9 mouse cellular contexts compared by ENCODE assay signal in the genomic region with DNA sequence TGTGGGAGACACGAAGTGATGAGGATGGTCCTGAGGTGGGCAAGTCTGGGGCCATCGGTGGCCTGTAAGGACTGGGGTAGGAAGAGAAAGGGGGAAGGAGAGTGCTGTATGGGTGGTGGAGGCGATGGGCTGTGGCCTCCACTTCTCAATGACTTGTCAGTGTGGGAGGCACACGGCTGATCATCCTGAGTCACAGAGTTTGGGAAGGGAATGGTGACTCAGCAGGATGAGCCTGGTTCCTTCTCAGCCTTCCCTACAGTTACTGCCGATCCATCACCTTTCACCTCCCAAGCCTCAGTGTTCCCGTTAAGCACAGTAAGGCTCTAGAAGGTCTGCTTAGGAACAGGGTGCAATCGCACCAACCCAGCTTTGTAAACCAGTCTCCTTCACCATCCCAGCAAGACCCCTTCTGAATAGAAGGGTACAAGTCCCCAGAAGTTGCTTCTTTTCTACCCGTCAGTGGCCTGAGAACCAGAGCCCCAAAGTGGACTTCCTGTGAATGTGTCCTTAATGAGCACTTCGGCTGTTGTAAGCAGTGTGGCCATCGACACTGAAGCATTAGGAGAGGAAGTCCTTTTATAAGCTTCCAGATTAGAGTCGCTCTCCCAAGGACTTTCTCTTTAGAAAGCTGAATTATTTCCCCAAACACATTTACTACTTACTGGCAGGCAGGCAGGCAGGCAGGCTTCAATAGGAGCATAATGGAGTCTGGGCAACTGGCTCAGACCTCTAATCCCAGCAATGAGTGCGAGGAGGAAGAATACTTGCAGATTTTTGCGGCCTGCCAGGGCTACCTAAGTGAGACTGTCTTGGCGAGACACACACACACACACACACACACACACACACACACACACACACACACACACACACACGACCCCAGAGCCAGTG. TPM values are rescaled to one million over a fixed set of nuclear protein-coding genes. Genes with fewer than 3 reads are reported as not detected.
DNase-seq lines count a peak whose midpoint lies in the region; ATAC-seq and TF ChIP-seq lines count a peak whose summit lies in the region.
"Had no signal": no experiment of that assay in that cellular context is flagged by ENCODE, and none has a peak within 500 bp of the region (broad histone marks: within the 10 kb centered on the region; RNA-seq: fewer than 3 reads in every experiment).

No protein-coding gene starts in this region.

- H3K4me1 ChIP-seq in liver, embryonic 14.5 days (replicated peaks; ENCODE audit: control insufficient read depth in 2 of 2, insufficient read depth in 2 of 2, low read length in 1 of 2): peaks cover 0 to 9% of the 10 kb centered on the region in 2 experiments; a peak in 2 of 4 replicates
- H3K4me1 ChIP-seq in embryonic facial prominence, embryonic 10.5 days: no peaks in the 10 kb centered on the region

- H3K9me3 ChIP-seq in liver, embryonic 14.5 days (ENCODE audit: control insufficient read depth, low read length): no peaks in the 10 kb centered on the region
- H3K9me3 ChIP-seq in embryonic facial prominence, embryonic 10.5 days: no peaks in the 10 kb centered on the region
- H3K9me3 ChIP-seq: heart, embryonic 13.5 days had no signal

- H3K4me2 ChIP-seq in liver, embryonic 14.5 days (ENCODE audit: low read depth): no peak overlapping the region
- H3K4me2 ChIP-seq: heart, embryonic 13.5 days had no signal

- H3K36me3 ChIP-seq in C2C12 (ENCODE audit: control insufficient read depth, insufficient read depth): peaks cover 29% of the 10 kb centered on the region
- no peaks in the 10 kb centered on the region; the same call in 1 of the 2 replicates for H3K36me3 ChIP-seq in liver, embryonic 14.5 days (replicated peaks; ENCODE audit: control insufficient read depth, insufficient read depth, low read depth)
- peaks cover 88% of the 10 kb centered on the region for H3K36me3 ChIP-seq in embryonic facial prominence, embryonic 10.5 days (replicated peaks)

- no peak overlapping the region for H3K4me3 ChIP-seq in layer of hippocampus, adult 2 months
- no peak overlapping the region for H3K4me3 ChIP-seq in C2C12 (ENCODE audit: insufficient read depth, poor library complexity, severe bottlenecking)
- no peak overlapping the region for H3K4me3 ChIP-seq in liver, embryonic 14.5 days (ENCODE audit: insufficient read depth in 1 of 2, low read depth in 2 of 2, low read length in 2 of 2)
- no peak overlapping the region for H3K4me3 ChIP-seq in embryonic facial prominence, embryonic 10.5 days
- H3K4me3 ChIP-seq: heart, embryonic 13.5 days had no signal

- TF ChIP-seq EP300 in liver, embryonic 14.5 days (IDR thresholded peaks at IDR 0.05; ENCODE audit: low read depth): no peak

- peak; percentile 9; the same call in 1 of the 2 replicates for ATAC-seq in liver, embryonic 14.5 days (ENCODE audit: insufficient read depth)

- H3K27ac ChIP-seq in layer of hippocampus, adult 2 months: peak overlapping the region; percentile 80
- H3K27ac ChIP-seq in liver, embryonic 14.5 days: no peak overlapping the region
- H3K27ac ChIP-seq in embryonic facial prominence, embryonic 10.5 days (replicated peaks): no peak overlapping the region
- H3K27ac ChIP-seq: heart, embryonic 13.5 days had no signal

- H3ac ChIP-seq in C2C12 (ENCODE audit: control insufficient read depth, insufficient read length, low read depth): peak overlapping the region; percentile 20

- 58% methylated on average over 15 of the region's 15 CpGs for WGBS in liver, embryonic 14.5 days (ENCODE audit: insufficient replicate concordance)
- WGBS in embryonic facial prominence, embryonic 10.5 days: 78% methylated on average over 15 of the region's 15 CpGs

- H3K79me2 ChIP-seq in C2C12 (ENCODE audit: control insufficient read depth, insufficient read depth): no peaks in the 10 kb centered on the region

- H3K9ac ChIP-seq in liver, embryonic 14.5 days (replicated peaks): no peak overlapping the region
- H3K9ac ChIP-seq: heart, embryonic 13.5 days had no signal

- peak in 1 of 2 experiments; percentile 16 for DNase-seq in layer of hippocampus, adult 2 months (ENCODE audit: low spot score in 2 of 2)
- DNase-seq in layer of hippocampus, adult 9-10 months (ENCODE audit: low spot score): no peak
- DNase-seq in adrenal gland, postnatal 25 days: peak; percentile 39
- no peak for DNase-seq in liver, embryonic 14.5 days (ENCODE audit: low read depth in 3 of 3, low spot score in 3 of 3)
- no peak for DNase-seq in embryonic facial prominence, embryonic 10.5 days (ENCODE audit: low spot score)
- DNase-seq in urinary bladder, postnatal 14 days (ENCODE audit: low spot score): no peak
- no peak for DNase-seq in gastrocnemius, postnatal 10 days

- H3K79me3 ChIP-seq in C2C12 (ENCODE audit: low read depth): no peaks in the 10 kb centered on the region

- TF ChIP-seq CTCF in layer of hippocampus, adult 2 months (conservative IDR thresholded peaks at IDR 0.05): no peak
- TF ChIP-seq CTCF in C2C12 (IDR thresholded peaks at IDR 0.05; ENCODE audit: control insufficient read depth, insufficient read depth, insufficient read length): no peak
- TF ChIP-seq CTCF in liver, embryonic 14.5 days (IDR thresholded peaks at IDR 0.05; ENCODE audit: low read depth): no peak

- no peaks in the 10 kb centered on the region for H3K27me3 ChIP-seq in C2C12 (ENCODE audit: control insufficient read depth, insufficient read depth, insufficient read length)
- H3K27me3 ChIP-seq in liver, embryonic 14.5 days (ENCODE audit: control insufficient read depth, insufficient read depth, low read length): no peaks in the 10 kb centered on the region
- no peaks in the 10 kb centered on the region for H3K27me3 ChIP-seq in embryonic facial prominence, embryonic 10.5 days (replicated peaks; ENCODE audit: low read depth, poor library complexity, severe bottlenecking)
- H3K27me3 ChIP-seq: heart, embryonic 13.5 days had no signal

TF ChIP-seq in C2C12, 6 proteins besides CTCF, POLR2A, EP300 and RAD21:
- TF ChIP-seq CEBPB (IDR thresholded peaks at IDR 0.05; ENCODE audit: low read depth) (no peak), MYOD1 (IDR thresholded peaks at IDR 0.05; ENCODE audit: control insufficient read depth, insufficient read length, low read depth) (no peak), MAX (IDR thresholded peaks at IDR 0.05) (no peak), USF1 (IDR thresholded peaks at IDR 0.05; ENCODE audit: low read depth) (no peak), FOSL1 (IDR thresholded peaks at IDR 0.05; ENCODE audit: insufficient read depth, low read length, poor library complexity, severe bottlenecking) (no peak)

RNA-seq across cellular contexts. Expression of a gene that starts 17.2 kb away (rescaled TPM):
- 10 to 100 TPM; 10.8 to 12.0 TPM for total RNA-seq in layer of hippocampus, adult 2 months (2021)
- 13.4 TPM for polyA plus RNA-seq in C2C12 (2012; fragmentation: generic; extraction: Trizol)
- total RNA-seq in adrenal gland, postnatal 25 days (2021): 23.7 and 32.8 TPM in 2 replicates
- polyA plus RNA-seq in liver, embryonic 14.5 days (2012; rRNA removed): 3.0 and 3.4 TPM in 2 replicates
- polyA plus RNA-seq in liver, embryonic 14.5 days (2014; fragmentation: Nextera tagmentation; extraction: Ambion mirVana): 2.8 and 2.9 TPM in 2 replicates
- polyA plus RNA-seq in embryonic facial prominence, embryonic 10.5 days (2016; fragmentation: Nextera tagmentation; extraction: Ambion mirVana): 15.5 and 15.7 TPM in 2 replicates
- total RNA-seq in gastrocnemius, postnatal 10 days (2021): 1 to 10 TPM; 6.4 to 7.3 TPM

RNA-seq across cellular contexts. Expression of a gene that starts 43.3 kb away (rescaled TPM):
- 10 to 100 TPM; 33.5 to 36.6 TPM for total RNA-seq in layer of hippocampus, adult 2 months (2021)
- polyA plus RNA-seq in C2C12 (2012; fragmentation: generic; extraction: Trizol): 5.1 TPM
- total RNA-seq in adrenal gland, postnatal 25 days (2021): 28.4 and 35.0 TPM in 2 replicates
- polyA plus RNA-seq in liver, embryonic 14.5 days (2012; rRNA removed): 2.0 and 3.9 TPM in 2 replicates
- 11.9 and 13.0 TPM in 2 replicates for polyA plus RNA-seq in liver, embryonic 14.5 days (2014; fragmentation: Nextera tagmentation; extraction: Ambion mirVana)
- polyA plus RNA-seq in embryonic facial prominence, embryonic 10.5 days (2016; fragmentation: Nextera tagmentation; extraction: Ambion mirVana): 17.0 and 18.5 TPM in 2 replicates
- total RNA-seq in gastrocnemius, postnatal 10 days (2021): 10 to 100 TPM in 1 of 2 experiments, 1 to 10 TPM in 1; 9.7 to 12.7 TPM

RNA-seq across cellular contexts. Expression of a gene that starts 45.3 kb away (rescaled TPM):
- total RNA-seq in layer of hippocampus, adult 2 months (2021): 10 to 100 TPM; 33.3 to 47.5 TPM
- polyA plus RNA-seq in C2C12 (2012; fragmentation: generic; extraction: Trizol): 29.3 TPM
- total RNA-seq in adrenal gland, postnatal 25 days (2021): 210 and 237 TPM in 2 replicates
- polyA plus RNA-seq in liver, embryonic 14.5 days (2012; rRNA removed): 15.5 and 18.7 TPM in 2 replicates
- 11.4 and 12.5 TPM in 2 replicates for polyA plus RNA-seq in liver, embryonic 14.5 days (2014; fragmentation: Nextera tagmentation; extraction: Ambion mirVana)
- 31.6 and 37.3 TPM in 2 replicates for polyA plus RNA-seq in embryonic facial prominence, embryonic 10.5 days (2016; fragmentation: Nextera tagmentation; extraction: Ambion mirVana)
- total RNA-seq in gastrocnemius, postnatal 10 days (2021): 10 to 100 TPM; 10.9 to 18.6 TPM
